Mouse (Mus musculus) embryonic facial prominence, embryonic 12.5 days (tissue): ENCODE results near the gene Crhr2. TPM values are rescaled to one million over a fixed set of nuclear protein-coding genes. Genes with fewer than 3 reads are reported as not detected.

ENCODE experiments used
- ATAC-seq: fragments of 200-750 bp; cut with Nextera tagmentation; 2 replicates; pipeline ENCODE4 v1.8.0; 2017; ENCODE audit not compliant: insufficient number of reproducible peaks, insufficient read depth, low FRiP score, low TSS enrichment
- H3K27ac ChIP-seq: fragments of 300-500 bp; sonication (generic); 2 replicates; pipeline ENCODE4 v1.5.1; 2016; ENCODE audit warnings: mild to moderate bottlenecking
- H3K27me3 ChIP-seq: fragments of 300-500 bp; sonication (generic); 2 replicates; pipeline ENCODE4 v1.6.1; 2016; ENCODE audit warnings: mild to moderate bottlenecking, moderate library complexity
- H3K36me3 ChIP-seq: fragments of 300-500 bp; sonication (generic); 2 replicates; pipeline ENCODE4 v1.6.1; 2016; ENCODE audit warnings: mild to moderate bottlenecking
- H3K4me1 ChIP-seq: fragments of 300-500 bp; sonication (generic); 2 replicates; pipeline ENCODE4 v1.6.1; 2016
- H3K4me2 ChIP-seq: fragments of 300-500 bp; sonication (generic); replicated peaks from 2 replicates; pipeline ENCODE4 v1.6.1; 2016; ENCODE audit warnings: mild to moderate bottlenecking, moderate library complexity
- H3K4me3 ChIP-seq: fragments of 300-500 bp; sonication (generic); 2 replicates; pipeline ENCODE4 v1.5.1; 2016; ENCODE audit warnings: mild to moderate bottlenecking
- H3K9ac ChIP-seq: fragments of 300-500 bp; sonication (generic); 2 replicates; pipeline ENCODE4 v1.6.1; 2016; ENCODE audit warnings: mild to moderate bottlenecking, moderate library complexity
- H3K9me3 ChIP-seq: fragments of 300-500 bp; sonication (generic); 2 replicates; pipeline ENCODE4 v1.6.1; 2016; ENCODE audit warnings: mild to moderate bottlenecking, moderate library complexity
- WGBS: fragments of 180-500 bp; shearing (Covaris S2); methylation state at CpG from one replicate; pipeline ENCODE4 v1.1.7; 2016; 5-methylcytosine and 5-hydroxymethylcytosine counted together
- polyA plus RNA-seq: library from polyadenylated mRNA; unstranded; fragments of >200 nt; fragmentation: Nextera tagmentation; extraction: Ambion mirVana; gene quantifications from 2 replicates; pipeline ENCODE4 v1.2.1, GENCODE M21; 2016

The Crhr2 gene
- polyA plus RNA-seq, 1 experiment from 2014 or later: 0.23 TPM

DNA sequence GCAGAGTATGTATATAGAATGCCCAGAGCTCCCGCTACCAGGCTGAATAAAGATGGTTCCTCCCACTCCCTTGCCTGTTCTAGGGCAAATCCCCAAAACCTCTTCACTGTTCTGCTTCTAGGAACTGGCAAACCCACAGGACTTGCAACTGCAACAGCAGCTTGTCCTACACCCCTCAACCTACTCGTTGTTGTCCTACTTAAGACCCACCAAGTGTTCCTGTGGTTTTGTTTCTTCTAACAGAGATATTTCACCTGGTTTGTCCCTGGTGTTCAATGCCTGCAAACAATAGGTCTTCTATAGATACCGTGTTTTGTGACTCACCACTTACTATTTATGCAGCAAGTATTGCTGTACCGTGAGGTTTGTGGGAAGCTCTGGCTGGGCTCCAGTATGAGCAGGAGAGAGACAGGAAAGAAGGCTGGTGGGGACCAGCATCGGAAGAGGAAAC, 28.5 kb upstream of the Crhr2 start:
- Histone ChIP-seq H3K27me3 (no peaks in the 10 kb centered on the region), H3K36me3 (no peaks in the 10 kb centered on the region), H3K27ac (no peak overlapping the region), H3K4me2 (no peak overlapping the region), H3K4me3 (no peak overlapping the region), H3K9ac (no peak overlapping the region), H3K4me1 (no peaks in the 10 kb centered on the region), H3K9me3 (no peaks in the 10 kb centered on the region)
- ATAC-seq: no peak
- 84% methylated on average over 5 of the region's 5 CpGs for WGBS

DNA sequence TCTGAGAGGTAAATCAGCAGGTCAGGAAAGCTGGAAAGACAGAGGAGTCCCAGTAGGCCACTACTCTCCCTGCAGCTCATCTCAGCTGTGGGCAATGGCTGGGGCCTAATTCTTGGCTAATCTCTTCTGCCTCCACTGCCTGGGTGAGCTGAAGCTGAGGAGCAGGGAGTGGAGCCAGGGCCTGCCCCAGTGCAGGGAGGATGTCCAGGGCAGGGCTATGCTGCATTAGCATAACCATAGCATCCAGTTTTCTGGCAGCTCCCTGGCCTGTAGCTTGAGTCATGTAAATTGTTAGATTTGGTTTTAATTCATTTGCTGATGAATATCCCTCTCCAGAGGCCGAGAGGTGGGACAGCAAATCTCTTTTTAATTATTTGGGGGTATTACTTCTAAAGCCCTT, 26.4 kb upstream of the Crhr2 start:
- H3K27ac ChIP-seq: no peak overlapping the region

DNA sequence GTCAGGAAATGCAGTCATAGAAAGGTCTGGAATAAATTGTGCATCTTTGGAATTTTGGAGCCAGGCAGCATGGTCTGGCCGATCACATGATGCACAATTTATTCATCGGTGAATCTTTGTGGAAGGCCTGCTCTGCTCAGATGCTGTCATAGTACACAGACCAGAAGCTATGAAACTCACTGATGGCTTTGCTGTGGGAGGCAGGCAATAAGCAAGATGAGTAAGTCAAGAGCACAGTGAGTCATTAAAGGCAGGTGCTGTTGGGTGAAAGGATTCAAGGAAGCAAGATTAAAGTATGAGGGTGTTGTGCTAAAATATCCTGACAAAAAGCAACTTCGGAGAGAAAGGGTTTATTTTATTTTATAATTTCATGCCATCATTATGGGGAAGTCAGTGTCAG, 19.4 kb upstream of the Crhr2 start:
- no peaks in the 10 kb centered on the region for H3K4me1 ChIP-seq
- no peak overlapping the region for H3K4me2 ChIP-seq
- H3K27me3 ChIP-seq: no peaks in the 10 kb centered on the region
- no peak overlapping the region for H3K27ac ChIP-seq
- 92% methylated on average over 3 of the region's 3 CpGs for WGBS
- no peak overlapping the region for H3K4me3 ChIP-seq
- H3K9me3 ChIP-seq: no peaks in the 10 kb centered on the region
- H3K36me3 ChIP-seq: no peaks in the 10 kb centered on the region
- no peak for ATAC-seq
- H3K9ac ChIP-seq: no peak overlapping the region

More for the DNA sequence above, 26.4 kb upstream of the Crhr2 start:
- Histone ChIP-seq H3K4me3 (no peak overlapping the region), H3K9me3 (no peaks in the 10 kb centered on the region), H3K36me3 (no peaks in the 10 kb centered on the region), H3K27me3 (no peaks in the 10 kb centered on the region), H3K9ac (no peak overlapping the region), H3K4me1 (no peaks in the 10 kb centered on the region), H3K4me2 (no peak overlapping the region)
- no peak for ATAC-seq
- 68% methylated on average over 1 of the region's 1 CpGs for WGBS

DNA sequence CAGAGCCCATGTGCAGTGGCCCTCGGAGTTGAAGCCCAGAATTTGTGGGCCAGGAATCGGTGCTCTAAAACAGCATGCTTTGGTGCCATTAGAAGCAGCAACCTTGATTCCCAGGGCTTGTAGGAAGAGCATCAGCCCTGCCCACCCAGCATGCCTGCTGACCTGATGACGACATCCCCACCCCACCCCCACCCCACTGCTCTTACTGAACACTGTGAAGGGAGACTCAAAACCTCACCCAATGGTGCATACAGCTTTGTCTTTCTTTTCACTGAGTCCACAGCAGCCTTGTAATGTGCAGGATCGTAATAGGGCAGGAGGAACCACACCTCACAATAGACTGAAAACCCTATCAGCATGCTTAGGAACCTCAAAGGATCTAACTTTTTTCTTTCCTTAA, 13.3 kb upstream of the Crhr2 start:
- Histone ChIP-seq H3K27me3 (no peaks in the 10 kb centered on the region), H3K9ac (no peak overlapping the region), H3K4me2 (no peak overlapping the region), H3K27ac (no peak overlapping the region), H3K36me3 (no peaks in the 10 kb centered on the region), H3K9me3 (peaks cover 4% of the 10 kb centered on the region; the same call in 1 of the 2 replicates), H3K4me1 (no peaks in the 10 kb centered on the region), H3K4me3 (no peak overlapping the region)
- ATAC-seq: no peak
- 52% methylated on average over 4 of the region's 4 CpGs for WGBS

DNA sequence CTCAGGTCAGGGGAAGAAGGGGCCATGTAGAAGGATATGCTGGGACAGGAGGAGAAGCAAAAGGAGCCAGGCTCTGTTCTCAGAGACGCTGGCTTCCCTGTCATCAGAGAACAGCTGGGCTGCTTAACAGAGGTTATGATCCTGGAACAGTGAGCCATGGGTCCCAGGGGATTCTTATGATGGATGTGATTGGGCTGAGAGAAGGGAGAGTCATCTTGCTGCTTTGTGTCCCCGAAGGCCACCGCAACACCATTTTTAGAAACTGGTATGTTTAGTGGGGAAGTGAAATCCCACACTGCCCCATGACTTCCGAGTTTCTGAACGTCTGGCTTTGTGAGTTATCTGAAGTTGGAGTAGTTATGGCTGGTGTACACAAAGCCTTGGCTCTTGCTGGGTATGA, 12.5 kb upstream of the Crhr2 start:
- no peak overlapping the region for H3K9ac ChIP-seq
- peaks cover 4% of the 10 kb centered on the region; the same call in 1 of the 2 replicates for H3K9me3 ChIP-seq
- no peak overlapping the region for H3K4me2 ChIP-seq
- H3K4me1 ChIP-seq: no peaks in the 10 kb centered on the region
- H3K27me3 ChIP-seq: no peaks in the 10 kb centered on the region
- no peak overlapping the region for H3K27ac ChIP-seq
- H3K36me3 ChIP-seq: no peaks in the 10 kb centered on the region
- no peak overlapping the region for H3K4me3 ChIP-seq
- WGBS: 64% methylated on average over 5 of the region's 5 CpGs
- ATAC-seq: no peak

DNA sequence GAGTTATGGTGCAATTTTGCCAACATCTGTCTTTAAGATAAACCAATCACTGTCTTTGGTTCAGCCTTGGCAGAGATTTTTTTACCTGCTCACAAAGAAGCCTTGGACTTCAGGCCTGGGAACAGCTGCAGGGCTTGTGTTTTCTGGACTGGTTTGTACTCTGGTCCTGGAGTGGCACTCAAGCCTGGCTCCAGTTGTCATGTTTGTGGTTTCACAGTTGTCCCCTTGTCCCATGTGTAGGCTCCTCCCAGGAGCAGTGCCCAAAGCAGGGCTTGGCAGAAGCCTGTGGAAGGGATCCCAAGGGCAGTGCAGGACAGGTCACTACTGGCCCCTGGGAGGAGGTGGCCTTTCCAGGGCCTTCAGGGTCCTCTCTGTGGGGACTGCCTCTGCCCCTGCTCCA, 5.5 kb upstream of the Crhr2 start:
- no peaks in the 10 kb centered on the region for H3K27me3 ChIP-seq
- H3K9me3 ChIP-seq: no peaks in the 10 kb centered on the region
- no peak overlapping the region for H3K4me3 ChIP-seq
- no peak overlapping the region for H3K9ac ChIP-seq
- H3K4me2 ChIP-seq: no peak overlapping the region
- no peaks in the 10 kb centered on the region for H3K4me1 ChIP-seq
- ATAC-seq: no peak
- H3K36me3 ChIP-seq: no peaks in the 10 kb centered on the region
- no peak overlapping the region for H3K27ac ChIP-seq

DNA sequence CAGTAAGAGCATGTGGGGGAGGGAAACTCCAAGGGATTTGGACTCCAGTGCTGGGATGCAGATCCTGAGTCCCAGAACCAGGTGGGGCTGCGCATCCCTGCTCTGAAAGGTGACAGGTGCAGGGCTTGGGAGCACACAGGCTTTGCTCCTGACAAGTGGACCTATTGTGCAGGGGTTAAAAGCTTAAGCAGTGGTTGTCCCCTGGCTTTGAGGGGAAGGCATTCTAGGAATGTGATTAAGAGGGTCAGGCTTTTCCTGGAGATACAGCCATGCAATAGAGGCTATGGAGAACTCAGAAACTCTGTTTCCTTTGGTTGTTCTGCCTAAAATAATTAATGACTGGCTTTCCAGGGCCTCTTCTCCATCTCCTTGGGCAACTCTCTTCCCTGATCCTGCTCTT, 609 bp upstream of the Crhr2 start:
- H3K36me3 ChIP-seq: no peaks in the 10 kb centered on the region
- peaks cover 6% of the 10 kb centered on the region; the same call in 1 of the 2 replicates for H3K4me1 ChIP-seq
- no peak for ATAC-seq
- H3K4me3 ChIP-seq: no peak overlapping the region
- H3K4me2 ChIP-seq: no peak overlapping the region
- H3K9me3 ChIP-seq: no peaks in the 10 kb centered on the region
- no peaks in the 10 kb centered on the region for H3K27me3 ChIP-seq
- no peak overlapping the region for H3K9ac ChIP-seq
- 51% methylated on average over 1 of the region's 1 CpGs for WGBS
- H3K27ac ChIP-seq: no peak overlapping the region

DNA sequence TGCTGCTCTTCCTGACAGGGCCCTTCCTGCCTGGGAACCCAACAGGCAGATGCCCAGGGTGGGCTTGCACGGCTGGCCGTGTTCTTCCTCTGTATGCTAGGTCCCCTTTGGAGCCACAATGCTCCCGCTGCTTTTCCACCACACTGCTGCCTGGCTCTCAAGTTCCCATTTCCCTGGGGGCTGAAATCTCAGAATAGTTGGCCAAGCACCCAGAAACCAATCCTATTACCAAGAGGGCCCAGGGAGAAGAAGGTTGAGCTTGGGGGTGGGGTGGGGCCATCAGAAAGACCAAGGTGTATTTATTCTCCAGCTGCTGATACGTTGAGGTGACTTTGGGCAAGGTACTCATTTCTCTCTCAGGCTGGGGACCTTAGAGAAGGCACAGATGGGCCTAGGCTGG, 1.5 kb downstream of the Crhr2 start:
- peaks cover 6% of the 10 kb centered on the region; the same call in 1 of the 2 replicates for H3K4me1 ChIP-seq
- WGBS: 79% methylated on average over 4 of the region's 4 CpGs
- H3K27me3 ChIP-seq: no peaks in the 10 kb centered on the region
- H3K4me3 ChIP-seq: no peak overlapping the region
- no peaks in the 10 kb centered on the region for H3K9me3 ChIP-seq
- no peak overlapping the region for H3K27ac ChIP-seq
- no peak for ATAC-seq
- H3K9ac ChIP-seq: no peak overlapping the region
- H3K36me3 ChIP-seq: no peaks in the 10 kb centered on the region
- H3K4me2 ChIP-seq: no peak overlapping the region

DNA sequence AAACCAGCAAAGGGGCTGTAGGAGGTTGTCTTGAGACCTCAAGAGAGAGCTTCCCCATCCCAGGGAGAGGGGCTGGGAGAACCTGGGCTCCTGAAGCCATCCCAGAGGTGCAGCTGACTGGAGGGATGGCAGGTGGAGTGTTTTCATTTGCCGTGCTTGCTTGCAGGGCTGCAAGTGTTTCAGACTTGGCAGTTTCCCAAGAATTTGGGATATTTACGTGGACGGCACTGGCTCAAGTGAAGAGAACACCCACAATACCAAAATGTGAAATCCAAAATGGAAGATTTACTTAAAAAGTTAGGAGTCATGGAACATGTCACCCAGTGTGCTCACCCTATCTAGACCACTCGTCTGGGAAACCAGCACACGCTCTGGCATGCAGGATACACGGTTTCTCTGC, 2.2 kb downstream of the Crhr2 start:
- Histone ChIP-seq H3K9ac (no peak overlapping the region), H3K4me1 (peaks cover 6% of the 10 kb centered on the region; the same call in 1 of the 2 replicates), H3K4me2 (no peak overlapping the region), H3K27me3 (no peaks in the 10 kb centered on the region), H3K27ac (no peak overlapping the region), H3K36me3 (no peaks in the 10 kb centered on the region), H3K9me3 (no peaks in the 10 kb centered on the region), H3K4me3 (no peak overlapping the region)
- 54% methylated on average over 6 of the region's 6 CpGs for WGBS
- no peak for ATAC-seq

DNA sequence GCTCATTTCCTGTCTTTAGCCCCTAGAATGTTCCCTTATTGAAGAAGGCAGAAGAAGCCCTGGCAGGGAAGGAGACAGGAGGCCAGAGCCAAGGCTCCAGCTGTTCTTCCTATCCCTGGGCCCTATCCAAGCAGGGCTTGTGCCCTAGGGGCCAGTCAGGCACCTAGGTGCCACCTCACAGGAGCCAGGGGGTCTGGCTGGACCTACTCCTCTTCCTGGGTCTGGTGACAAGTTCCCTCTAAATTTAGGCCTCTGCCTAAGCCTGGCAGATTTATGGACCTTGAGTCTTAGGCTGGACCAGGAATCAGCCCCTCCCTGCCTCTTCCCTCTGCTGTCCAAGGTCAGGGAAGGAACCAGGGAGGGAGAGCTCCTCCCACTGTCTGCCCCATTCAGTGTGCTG, 4.4 kb downstream of the Crhr2 start:
- no peak overlapping the region for H3K4me3 ChIP-seq
- peaks cover 6% of the 10 kb centered on the region; the same call in 1 of the 2 replicates for H3K4me1 ChIP-seq
- ATAC-seq: no peak
- no peak overlapping the region for H3K27ac ChIP-seq
- H3K9me3 ChIP-seq: no peaks in the 10 kb centered on the region
- H3K36me3 ChIP-seq: no peaks in the 10 kb centered on the region
- H3K4me2 ChIP-seq: no peak overlapping the region
- H3K27me3 ChIP-seq: no peaks in the 10 kb centered on the region
- no peak overlapping the region for H3K9ac ChIP-seq

DNA sequence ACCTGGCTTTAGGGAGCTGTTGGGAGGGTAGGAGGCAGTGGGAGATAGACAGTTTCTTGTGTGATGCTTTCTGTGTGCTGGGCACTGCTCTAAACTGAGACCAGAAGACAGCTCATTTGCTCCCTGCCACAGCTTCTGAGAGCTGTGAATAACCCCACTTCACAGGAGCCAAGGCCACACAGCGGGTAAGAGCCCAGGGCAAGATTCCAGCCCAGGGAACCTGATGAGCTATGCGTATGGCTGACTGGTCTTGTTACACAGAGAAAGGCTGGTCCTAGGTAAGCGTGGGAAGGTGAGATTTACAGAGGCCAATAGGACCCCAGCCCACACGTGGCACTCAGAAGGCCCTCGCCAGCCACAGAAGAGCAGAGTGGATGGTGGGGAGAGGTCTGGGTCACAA, 6.2 kb downstream of the Crhr2 start:
- H3K27me3 ChIP-seq: no peaks in the 10 kb centered on the region
- no peak overlapping the region for H3K4me2 ChIP-seq
- H3K9ac ChIP-seq: no peak overlapping the region
- ATAC-seq: no peak
- H3K9me3 ChIP-seq: no peaks in the 10 kb centered on the region
- 71% methylated on average over 5 of the region's 5 CpGs for WGBS
- H3K4me1 ChIP-seq: peaks cover 6% of the 10 kb centered on the region; the same call in 1 of the 2 replicates
- no peak overlapping the region for H3K27ac ChIP-seq
- H3K4me3 ChIP-seq: no peak overlapping the region
- no peaks in the 10 kb centered on the region for H3K36me3 ChIP-seq

DNA sequence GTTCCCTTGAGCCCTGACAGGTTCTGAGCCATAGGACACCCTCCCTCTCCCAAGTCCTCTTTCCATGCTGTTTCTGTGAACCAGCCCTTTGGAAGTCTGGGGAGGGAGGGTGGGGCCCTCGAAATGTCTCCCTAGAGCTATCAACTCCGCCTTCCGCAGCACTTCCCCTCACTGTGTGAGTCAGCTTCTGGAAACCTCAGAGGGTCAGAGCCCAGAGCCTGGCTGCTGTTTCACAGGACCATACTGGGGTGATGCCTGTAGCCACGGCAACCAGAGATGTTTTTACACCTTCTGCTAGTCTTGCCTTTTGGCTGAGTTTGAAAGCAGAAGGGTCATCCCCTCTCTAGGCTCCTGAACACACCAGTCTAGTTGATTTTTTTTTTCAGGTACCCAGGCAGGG, 9.8 kb downstream of the Crhr2 start:
- no peaks in the 10 kb centered on the region for H3K36me3 ChIP-seq
- no peaks in the 10 kb centered on the region for H3K4me1 ChIP-seq
- no peak overlapping the region for H3K4me3 ChIP-seq

More for the DNA sequence above, 9.8 kb downstream of the Crhr2 start:
- H3K27ac ChIP-seq: no peak overlapping the region
- H3K4me2 ChIP-seq: no peak overlapping the region
- no peak for ATAC-seq
- H3K27me3 ChIP-seq: peaks cover 24% of the 10 kb centered on the region
- H3K9ac ChIP-seq: no peak overlapping the region
- H3K9me3 ChIP-seq: no peaks in the 10 kb centered on the region
- WGBS: 46% methylated on average over 4 of the region's 4 CpGs
